Mouse (Mus musculus) 3134 (cell line): Measurements from ENCODE around the gene Col12a1.

Experiments used
- DNase-seq: peaks from one replicate; pipeline ENCODE4 v3.0.0-alpha.2; 2011; ENCODE audit warnings: low spot score; ENCODE audit not compliant: insufficient read length; ENCODE audit errors: extremely low read depth

Gene Col12a1

DNA sequence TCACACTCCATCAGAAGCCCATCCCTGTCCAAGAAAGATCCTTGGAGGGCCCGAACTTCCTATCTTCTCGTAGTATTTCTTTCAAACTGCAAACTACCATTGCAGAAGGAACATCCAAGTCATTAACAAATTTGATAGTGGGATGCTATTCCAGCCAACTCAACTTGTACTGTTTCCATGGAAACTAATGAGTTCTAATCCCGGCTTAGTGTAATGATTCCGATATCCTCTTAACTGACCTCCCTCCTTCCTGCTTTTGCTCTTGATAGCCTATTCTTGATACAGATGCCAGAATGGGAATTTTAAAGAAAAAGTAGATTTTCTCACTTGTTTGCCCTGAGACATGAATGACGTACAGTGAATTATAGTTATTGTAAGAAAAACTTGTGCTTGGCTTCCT lies 112.5 kb downstream of the Col12a1 start:
- DNase-seq: no peak

DNA sequence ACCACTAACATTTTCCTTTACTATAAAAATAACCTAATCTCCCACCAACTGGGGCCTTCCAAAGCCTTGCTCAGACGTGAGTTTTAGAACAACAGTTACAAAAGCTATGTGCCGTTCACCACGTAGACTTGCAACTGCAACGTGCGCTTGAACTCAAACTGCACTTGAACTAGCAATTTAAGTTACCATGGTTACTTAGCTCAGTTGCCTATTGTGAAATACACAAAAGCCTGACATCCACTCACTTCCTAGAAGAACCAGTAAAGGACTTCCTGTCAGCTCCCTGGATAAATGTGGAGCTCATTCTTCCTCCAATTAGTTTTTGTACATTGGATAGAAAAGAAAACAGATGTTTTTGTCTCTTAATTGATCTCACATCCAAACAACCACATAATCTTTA lies 112.9 kb downstream of the Col12a1 start:
- DNase-seq: no peak

- no peak for DNase-seq
Measured at GRCm38 (mm10) chr9:79604546-79604945, 114.1 kb downstream of the Col12a1 start.

GRCm38 (mm10) chr9:79603448-79603847 lies 115.2 kb downstream of the Col12a1 start:
- no peak for DNase-seq

GRCm38 (mm10) chr9:79600237-79600570 lies 118.4 kb downstream of the Col12a1 start:
- no peak for DNase-seq

- DNase-seq: no peak
Measured at GRCm38 (mm10) chr9:79599395-79600236, 119.0 kb downstream of the Col12a1 start.

- DNase-seq: no peak
Measured at GRCm38 (mm10) chr9:79598578-79598977, 120.1 kb downstream of the Col12a1 start.

GRCm38 (mm10) chr9:79586415-79587195 lies 132.0 kb downstream of the Col12a1 start:
- no peak for DNase-seq

GRCm38 (mm10) chr9:79566838-79567237 lies 151.8 kb downstream of the Col12a1 start:
- DNase-seq: no peak

GRCm38 (mm10) chr9:79553297-79553696 lies 165.3 kb downstream of the Col12a1 start:
- no peak for DNase-seq
